Mouse (Mus musculus) kidney, adult 2 months (tissue): ENCODE results near the gene Spns3. TPM values are rescaled to one million over a fixed set of nuclear protein-coding genes. Genes with fewer than 3 reads are reported as not detected.

Experiments
- DNase-seq: peaks from one replicate; pipeline ENCODE4 v3.0.0; 2021
- H3K27ac ChIP-seq: fragments of 200-500 bp; 2 replicates; pipeline ENCODE4 v1.5.1; 2012; ENCODE audit warnings: low read depth, low read length, control low read depth, inconsistent platforms; ENCODE audit not compliant: insufficient read depth
- H3K27me3 ChIP-seq: fragments of 200-500 bp; replicated peaks from 2 replicates; pipeline ENCODE4 v1.6.1; 2012; ENCODE audit warnings: mild to moderate bottlenecking, moderate library complexity, low read length, inconsistent platforms; ENCODE audit not compliant: control insufficient read depth, insufficient read depth
- H3K36me3 ChIP-seq: fragments of 200-500 bp; 2 replicates; pipeline ENCODE4 v1.6.1; 2012; ENCODE audit warnings: mild to moderate bottlenecking, moderate library complexity, low read length, inconsistent platforms; ENCODE audit not compliant: control insufficient read depth, insufficient read depth
- H3K4me1 ChIP-seq: fragments of 200-500 bp; 2 replicates; pipeline ENCODE4 v1.6.1; 2011; ENCODE audit warnings: low read length; ENCODE audit not compliant: control insufficient read depth, insufficient read depth
- H3K4me3 ChIP-seq: fragments of 200-500 bp; 2 replicates; pipeline ENCODE4 v1.5.1; 2011; ENCODE audit warnings: mild to moderate bottlenecking, low read depth, low read length, control low read depth; ENCODE audit not compliant: insufficient read depth
- CTCF ChIP-seq: fragments of 200-500 bp; conservative IDR thresholded peaks from 2 replicates; pipeline ENCODE4 v1.5.1; 2011; ENCODE audit warnings: low read depth, mild to moderate bottlenecking, control low read depth, low read length, moderate library complexity, mixed read lengths; ENCODE audit not compliant: insufficient read depth, insufficient read length
- POLR2A ChIP-seq: fragments of 200-500 bp; IDR thresholded peaks from one replicate; pipeline ENCODE4 v1.6.1; 2011; ENCODE audit warnings: low read depth, low read length, control low read depth
- WGBS: fragments of 180-500 bp; shearing (Covaris S2); methylation state at CpG from one replicate; pipeline ENCODE4 v1.1.7; 2018; 5-methylcytosine and 5-hydroxymethylcytosine counted together
- polyA plus RNA-seq: library from polyadenylated mRNA; depleted of rRNA; stranded (reverse); fragments of >200 nt; gene quantifications from 2 replicates; pipeline ENCODE4 v1.2.3, GENCODE M21; 2012

The Spns3 gene
- polyA plus RNA-seq, 1 experiment, result 8.9 TPM

GRCm38 (mm10) chr11:72569671-72570318, 19.5 kb upstream of the Spns3 start:
- 69% methylated on average over 11 of the region's 11 CpGs for WGBS
- Histone ChIP-seq H3K36me3 (no peaks in the 10 kb centered on the region), H3K27ac (no peak overlapping the region), H3K27me3 (no peaks in the 10 kb centered on the region), H3K4me1 (peaks cover 2% of the 10 kb centered on the region; the same call in 1 of the 2 replicates), H3K4me3 (no peak overlapping the region)
- no peak for TF ChIP-seq POLR2A
- no peak for TF ChIP-seq CTCF
- peak; percentile 27 for DNase-seq

- WGBS, result 66% methylated on average over 8 of the region's 8 CpGs
- no peak for TF ChIP-seq POLR2A
- no peak for TF ChIP-seq CTCF
- DNase-seq, result no peak
Observed at GRCm38 (mm10) chr11:72569051-72569450, 18.7 kb upstream of the Spns3 start.

GRCm38 (mm10) chr11:72566816-72567338, 16.6 kb upstream of the Spns3 start:
- no peaks in the 10 kb centered on the region for H3K27me3 ChIP-seq
- no peak for TF ChIP-seq POLR2A
- TF ChIP-seq CTCF, result no peak
- H3K27ac ChIP-seq, result no peak overlapping the region
- H3K36me3 ChIP-seq, result no peaks in the 10 kb centered on the region
- H3K4me1 ChIP-seq, result peaks cover 2% of the 10 kb centered on the region; the same call in 1 of the 2 replicates
- no peak for DNase-seq
- 39% methylated on average over 10 of the region's 10 CpGs for WGBS
- no peak overlapping the region for H3K4me3 ChIP-seq

More at GRCm38 (mm10) chr11:72569051-72569450, 18.7 kb upstream of the Spns3 start:
- peaks cover 2% of the 10 kb centered on the region; the same call in 1 of the 2 replicates for H3K4me1 ChIP-seq
- no peaks in the 10 kb centered on the region for H3K27me3 ChIP-seq
- H3K36me3 ChIP-seq, result no peaks in the 10 kb centered on the region
- H3K4me3 ChIP-seq, result no peak overlapping the region
- H3K27ac ChIP-seq, result no peak overlapping the region

GRCm38 (mm10) chr11:72566304-72566703, 16.0 kb upstream of the Spns3 start:
- TF ChIP-seq POLR2A (no peak), CTCF (no peak)
- H3K27ac ChIP-seq, result no peak overlapping the region
- WGBS, result 64% methylated on average over 7 of the region's 7 CpGs

GRCm38 (mm10) chr11:72564232-72564807, 14.0 kb upstream of the Spns3 start:
- peak; percentile 55 for DNase-seq
- Histone ChIP-seq H3K36me3 (no peaks in the 10 kb centered on the region), H3K4me3 (no peak overlapping the region), H3K27ac (no peak overlapping the region), H3K4me1 (no peaks in the 10 kb centered on the region), H3K27me3 (no peaks in the 10 kb centered on the region)
- peak; percentile 44 for TF ChIP-seq CTCF
- TF ChIP-seq POLR2A, result no peak
- 17% methylated on average over 6 of the region's 6 CpGs for WGBS

More at GRCm38 (mm10) chr11:72566304-72566703, 16.0 kb upstream of the Spns3 start:
- no peaks in the 10 kb centered on the region for H3K27me3 ChIP-seq
- no peak for DNase-seq
- no peak overlapping the region for H3K4me3 ChIP-seq
- H3K36me3 ChIP-seq, result no peaks in the 10 kb centered on the region
- H3K4me1 ChIP-seq, result peaks cover 2% of the 10 kb centered on the region; the same call in 1 of the 2 replicates

GRCm38 (mm10) chr11:72560661-72561060, 10.4 kb upstream of the Spns3 start:
- Histone ChIP-seq H3K4me1 (no peaks in the 10 kb centered on the region), H3K27ac (no peak overlapping the region)
- DNase-seq, result no peak

GRCm38 (mm10) chr11:72558155-72558554, 7.8 kb upstream of the Spns3 start:
- no peak for DNase-seq
- WGBS, result 51% methylated on average over 5 of the region's 5 CpGs
- H3K27ac ChIP-seq, result no peak overlapping the region
- no peaks in the 10 kb centered on the region for H3K4me1 ChIP-seq
- no peak overlapping the region for H3K4me3 ChIP-seq
- H3K36me3 ChIP-seq, result no peaks in the 10 kb centered on the region
- no peaks in the 10 kb centered on the region for H3K27me3 ChIP-seq
- TF ChIP-seq CTCF (no peak), POLR2A (no peak)

More at GRCm38 (mm10) chr11:72560661-72561060, 10.4 kb upstream of the Spns3 start:
- WGBS, result 72% methylated on average over 3 of the region's 3 CpGs
- TF ChIP-seq CTCF (no peak), POLR2A (no peak)
- Histone ChIP-seq H3K36me3 (no peaks in the 10 kb centered on the region), H3K4me3 (no peak overlapping the region), H3K27me3 (no peaks in the 10 kb centered on the region)
